Mouse (Mus musculus) embryo, embryonic 11 days (tissue): ENCODE results near the gene Nptx2.
A peak's percentile ranks its signal among the peaks of the same experiment; 100 is the strongest.

ENCODE experiments used
- DNase-seq: peaks from one replicate; pipeline ENCODE4 v3.0.0-alpha.2; 2015

Nptx2 gene

DNA sequence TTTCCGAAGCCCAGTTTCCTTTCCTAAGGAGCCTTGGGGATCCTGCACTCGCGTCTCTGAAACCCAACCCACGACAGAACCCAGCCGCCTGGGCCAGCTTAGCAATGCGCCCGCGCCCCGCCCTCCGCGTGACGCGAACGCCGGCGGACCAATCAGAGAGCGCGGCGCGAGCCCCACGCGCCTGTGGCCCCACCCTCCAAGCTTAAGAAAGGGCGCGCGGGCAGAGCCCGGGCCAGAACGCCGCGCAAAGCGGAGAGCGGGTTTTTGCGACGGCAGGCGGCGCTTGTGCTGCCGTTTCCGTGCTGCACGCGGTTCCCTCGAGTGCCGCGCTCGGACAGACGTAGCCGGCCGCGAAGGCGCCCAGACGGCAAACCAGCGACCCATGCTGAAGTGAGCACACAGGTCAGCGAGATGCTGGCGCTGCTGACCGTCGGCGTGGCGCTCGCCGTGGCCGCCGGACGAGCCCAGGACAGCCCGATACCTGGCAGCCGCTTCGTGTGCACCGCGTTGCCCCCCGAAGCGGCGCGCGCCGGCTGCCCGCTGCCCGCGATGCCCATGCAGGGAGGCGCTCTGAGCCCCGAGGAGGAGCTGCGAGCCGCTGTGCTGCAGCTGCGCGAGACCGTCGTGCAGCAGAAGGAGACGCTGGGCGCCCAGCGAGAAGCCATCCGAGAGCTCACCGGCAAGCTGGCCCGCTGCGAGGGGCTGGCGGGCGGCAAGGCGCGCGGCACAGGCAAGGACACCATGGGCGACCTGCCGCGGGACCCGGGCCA, at the start of gene Nptx2:
TSS of gene Nptx2 (plus strand) at position 250 of the 770 bp plus-strand sequence.
- peak; percentile 96 for DNase-seq

DNA sequence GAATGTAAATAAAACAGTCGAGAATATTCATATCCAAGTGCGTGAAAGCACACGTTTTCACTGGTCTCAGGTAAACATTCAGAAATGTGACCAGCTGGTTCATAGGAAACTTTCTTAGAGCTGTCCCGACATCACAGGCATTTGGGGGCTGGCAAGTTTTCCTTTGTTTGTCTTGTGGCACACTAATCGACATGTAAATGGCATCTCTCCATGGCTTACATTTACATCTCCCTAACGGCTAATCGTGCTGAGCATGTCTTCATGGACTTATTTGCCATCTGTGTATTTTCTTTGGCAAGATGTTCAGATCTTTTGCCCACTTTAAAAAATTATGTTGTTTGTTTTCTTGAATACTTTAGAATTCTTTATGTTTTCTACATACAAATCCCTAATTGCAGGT, 49.2 kb upstream of the Nptx2 start:
- no peak for DNase-seq

DNA sequence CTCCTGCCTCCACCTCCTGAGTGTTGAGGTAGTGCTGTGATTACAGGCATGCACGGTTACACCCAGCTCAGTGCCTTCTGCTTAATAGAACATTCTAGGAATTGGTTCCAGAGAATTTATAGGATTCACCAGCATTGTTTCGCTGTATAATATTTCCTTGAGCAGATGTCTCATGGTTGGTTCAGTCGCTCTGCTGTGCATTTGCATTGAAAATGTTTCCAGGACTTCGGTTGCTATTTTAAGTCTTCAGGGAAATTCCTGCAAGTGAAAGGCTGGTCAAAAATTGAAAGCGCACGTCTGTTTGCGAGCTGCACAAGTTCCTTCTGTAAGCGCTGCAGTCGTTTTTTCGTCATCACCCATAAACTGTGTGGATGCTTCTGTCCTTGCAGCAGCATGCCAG, 41.5 kb upstream of the Nptx2 start:
- DNase-seq, result no peak

DNA sequence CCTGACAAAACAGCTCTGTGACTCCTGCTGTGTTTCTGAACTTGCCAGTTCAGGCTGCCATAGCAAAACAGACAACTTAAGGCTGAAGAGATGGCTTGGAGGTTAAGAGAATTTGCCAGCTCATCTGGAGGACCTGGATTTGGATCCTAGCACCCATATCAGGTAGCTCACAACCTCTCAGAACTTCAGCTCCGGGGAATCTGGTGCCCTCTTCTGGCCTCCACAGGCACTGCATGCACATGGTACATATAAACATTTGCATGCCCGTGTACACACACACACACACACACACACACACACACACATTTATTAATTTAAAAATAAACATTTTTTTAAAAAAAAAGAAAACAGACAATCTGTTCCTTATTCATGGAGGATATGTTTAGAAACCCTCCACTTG, 40.0 kb upstream of the Nptx2 start:
- DNase-seq, result no peak

- no peak for DNase-seq
These were observed 39.5 kb upstream of the Nptx2 start for GRCm38 (mm10) chr5:144506156-144506555.

DNA sequence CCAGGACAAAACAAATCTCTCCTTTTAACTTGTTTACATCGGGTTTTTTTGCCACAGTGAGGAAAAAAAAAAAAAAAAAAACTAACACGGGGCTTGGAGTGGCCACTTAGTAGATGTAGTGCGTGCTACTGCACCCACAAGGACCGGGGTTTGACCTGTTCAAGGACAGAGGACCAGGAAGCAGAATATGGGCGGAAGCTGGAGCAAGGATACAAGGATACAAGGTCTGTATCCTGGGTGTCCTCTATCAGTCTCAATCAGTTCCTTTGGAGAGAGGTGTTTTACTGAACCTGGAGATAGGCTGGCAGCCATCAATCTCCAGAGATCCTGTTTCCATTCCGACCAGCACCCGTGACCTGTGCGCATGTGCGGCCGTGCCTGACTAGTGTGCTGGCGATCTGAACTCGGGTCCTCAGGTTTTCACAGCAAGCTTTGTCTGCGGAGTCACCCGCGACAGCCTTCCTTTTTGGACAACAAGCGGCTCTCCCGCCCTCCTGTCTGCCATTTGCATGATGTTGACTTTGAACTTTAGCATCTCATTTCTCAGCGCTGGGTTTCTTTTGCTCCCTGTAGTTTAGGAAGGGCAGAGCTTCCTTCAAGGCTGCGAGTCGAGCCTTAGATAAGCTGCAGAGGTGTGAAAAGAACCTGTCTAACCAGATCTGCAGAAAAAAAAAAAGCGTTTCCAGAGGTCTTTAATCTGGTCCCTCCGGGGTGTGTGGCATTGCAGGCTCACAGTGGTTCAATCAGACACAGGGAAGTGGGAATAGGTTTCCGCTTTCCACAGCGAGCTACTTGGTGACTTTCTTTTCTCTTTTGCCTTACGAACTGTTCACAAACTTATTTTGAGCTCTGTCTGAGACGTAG, 38.8 kb upstream of the Nptx2 start:
- DNase-seq, result peak; percentile 4

DNA sequence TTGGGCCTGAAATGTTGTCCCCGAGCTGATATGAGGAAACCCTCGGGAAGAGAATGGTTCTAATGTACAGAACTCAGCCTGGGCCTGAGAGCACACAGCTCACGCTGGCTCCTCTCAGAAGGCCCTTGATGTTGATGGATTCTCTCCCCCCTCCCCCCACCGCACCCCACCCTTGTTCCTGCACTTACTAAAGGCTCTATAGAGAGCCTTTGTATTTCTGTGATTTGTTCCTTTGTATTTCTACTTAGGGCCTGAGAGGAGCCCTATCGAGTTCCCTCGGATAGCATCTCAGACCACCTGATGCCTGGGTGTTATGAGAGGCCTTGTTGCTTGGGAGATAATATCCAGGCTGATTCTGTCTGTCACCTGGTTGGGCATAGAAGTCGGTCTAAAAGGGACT, 36.3 kb upstream of the Nptx2 start:
- DNase-seq, result no peak

DNA sequence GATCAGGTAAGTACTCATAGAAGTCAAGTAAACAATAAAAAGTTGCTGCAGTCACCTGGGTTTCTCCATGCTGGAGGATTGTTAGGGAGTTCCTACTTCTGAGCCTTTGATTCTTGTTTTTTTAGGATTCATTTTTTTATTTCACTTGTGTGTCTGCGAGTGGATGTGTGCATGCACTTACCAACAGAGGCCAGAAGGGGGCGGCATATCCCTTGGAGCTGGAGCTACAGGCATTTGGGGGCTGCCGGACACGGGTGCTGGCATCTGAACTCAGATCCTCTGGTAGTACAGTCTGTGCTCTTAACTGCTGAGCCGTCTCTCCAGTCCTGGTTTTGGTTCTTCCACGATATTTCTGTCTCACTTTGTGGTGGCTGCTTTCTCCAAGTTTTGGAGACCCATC, 31.0 kb upstream of the Nptx2 start:
- peak; percentile 9 for DNase-seq

DNA sequence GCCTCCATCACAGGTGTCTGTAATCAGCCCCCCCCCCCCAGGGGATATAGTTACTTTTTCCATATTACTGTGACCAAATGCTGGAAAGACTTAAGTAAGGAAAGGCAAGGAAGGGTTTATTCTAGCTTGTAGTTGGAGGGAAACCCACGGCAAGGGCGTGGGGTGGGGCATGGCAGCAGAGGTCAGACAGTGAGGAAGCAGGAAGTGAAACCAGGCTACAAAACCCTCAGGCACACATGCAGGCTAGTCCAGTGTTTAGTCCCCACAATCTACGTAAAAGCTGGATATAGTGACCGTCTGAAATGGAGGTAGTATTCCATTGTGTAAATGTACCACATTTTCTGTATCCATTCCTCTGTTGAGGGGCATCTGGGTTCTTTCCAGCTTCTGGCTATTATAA, 30.5 kb upstream of the Nptx2 start:
- no peak for DNase-seq

DNA sequence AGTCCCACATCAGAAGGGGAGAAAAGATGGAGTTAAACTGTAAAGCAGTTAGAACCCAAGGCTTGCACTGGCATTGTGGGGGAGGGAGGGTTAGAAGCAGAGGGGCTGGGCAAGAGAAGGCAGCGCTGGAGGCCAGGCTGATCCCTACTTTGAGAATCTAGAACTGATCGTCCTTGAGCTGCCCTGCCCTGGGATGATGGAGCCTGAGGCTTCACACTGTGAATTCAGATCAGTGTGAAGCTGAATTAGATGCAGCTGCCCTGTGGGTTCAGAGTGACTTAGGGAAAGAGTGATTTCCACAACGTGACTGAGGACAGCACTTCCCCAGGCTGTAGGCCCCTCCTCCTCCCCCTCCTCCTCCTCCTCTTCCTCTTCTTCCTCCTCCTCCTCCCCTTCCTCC, 25.6 kb upstream of the Nptx2 start:
- no peak for DNase-seq

GRCm38 (mm10) chr5:144524774-144525173, 20.9 kb upstream of the Nptx2 start:
- DNase-seq, result no peak

DNA sequence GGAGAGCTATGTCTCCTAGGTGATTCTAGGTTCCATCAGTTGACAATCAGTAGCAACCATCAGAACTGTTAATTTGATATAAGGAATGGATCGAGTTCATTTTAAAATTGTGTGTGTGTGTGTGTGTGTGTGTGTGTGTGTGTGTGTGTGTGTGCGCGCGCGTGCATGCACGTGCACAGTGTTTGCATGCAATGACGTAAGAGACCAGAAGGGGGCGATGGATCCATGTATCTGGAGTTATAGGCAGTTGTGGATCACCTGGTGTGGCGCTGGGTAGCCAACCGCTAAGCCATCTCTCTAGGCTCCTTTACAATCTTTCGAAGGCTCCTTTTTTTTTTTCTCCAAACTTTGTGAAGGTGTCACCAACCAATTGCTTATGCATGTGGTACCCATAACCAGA, 16.6 kb upstream of the Nptx2 start:
- DNase-seq, result no peak

DNA sequence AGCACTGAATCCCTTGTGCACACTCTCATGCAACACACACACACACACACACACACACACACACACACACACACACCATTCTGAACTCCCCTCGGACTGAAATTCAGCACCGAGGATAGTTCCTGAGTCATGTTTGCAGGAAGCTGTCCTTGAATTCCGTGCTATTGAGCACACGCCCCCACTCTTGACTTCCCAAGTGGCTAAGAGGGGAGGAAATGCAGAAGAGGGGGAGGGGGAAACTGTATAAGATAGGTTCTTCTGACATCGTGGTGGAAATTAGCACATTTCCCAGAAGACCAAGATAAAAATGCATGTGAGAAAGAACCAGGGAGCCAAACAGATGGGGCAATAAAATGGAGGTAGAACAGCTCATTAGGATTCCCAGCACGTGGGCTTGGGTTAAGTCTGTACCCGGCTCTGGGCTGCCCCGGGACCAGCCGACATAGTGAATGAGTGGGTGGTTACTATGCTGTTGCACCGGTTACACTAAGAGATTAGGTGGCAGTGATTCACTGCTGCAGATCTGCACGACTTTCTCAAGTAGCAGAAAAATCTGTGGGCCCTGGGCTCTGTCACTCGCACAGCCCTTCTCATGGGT, 2.9 kb upstream of the Nptx2 start:
- peak; percentile 78 for DNase-seq

GRCm38 (mm10) chr5:144546423-144546995, 807 bp downstream of the Nptx2 start:
- peak; percentile 35 for DNase-seq

DNA sequence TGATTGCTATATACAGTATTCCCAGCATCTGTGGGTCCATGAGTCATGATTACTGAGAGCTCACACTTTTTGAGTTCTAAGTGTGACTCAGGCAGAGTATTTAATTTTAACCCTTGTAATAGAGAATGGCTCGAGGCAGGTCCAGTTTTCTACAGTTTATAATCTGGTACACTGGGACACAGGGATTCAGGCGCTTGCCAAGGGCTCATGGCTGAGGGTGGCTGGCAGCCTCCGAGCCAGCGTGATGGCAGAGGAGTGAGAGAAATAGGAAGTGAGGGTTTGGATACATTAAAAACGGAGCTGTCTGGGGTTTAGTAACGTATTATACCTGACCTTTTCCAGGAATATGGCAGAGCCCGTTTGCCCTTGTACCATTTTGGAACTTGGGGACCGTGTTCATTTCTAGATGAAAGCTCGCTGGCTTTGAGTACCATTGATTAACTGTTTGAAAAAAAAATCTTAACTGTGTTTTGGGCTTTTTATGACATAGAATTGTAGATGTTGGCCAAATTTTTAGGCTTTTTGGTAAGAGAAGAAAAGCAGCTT, 1.7 kb downstream of the Nptx2 start:
- no peak for DNase-seq

DNA sequence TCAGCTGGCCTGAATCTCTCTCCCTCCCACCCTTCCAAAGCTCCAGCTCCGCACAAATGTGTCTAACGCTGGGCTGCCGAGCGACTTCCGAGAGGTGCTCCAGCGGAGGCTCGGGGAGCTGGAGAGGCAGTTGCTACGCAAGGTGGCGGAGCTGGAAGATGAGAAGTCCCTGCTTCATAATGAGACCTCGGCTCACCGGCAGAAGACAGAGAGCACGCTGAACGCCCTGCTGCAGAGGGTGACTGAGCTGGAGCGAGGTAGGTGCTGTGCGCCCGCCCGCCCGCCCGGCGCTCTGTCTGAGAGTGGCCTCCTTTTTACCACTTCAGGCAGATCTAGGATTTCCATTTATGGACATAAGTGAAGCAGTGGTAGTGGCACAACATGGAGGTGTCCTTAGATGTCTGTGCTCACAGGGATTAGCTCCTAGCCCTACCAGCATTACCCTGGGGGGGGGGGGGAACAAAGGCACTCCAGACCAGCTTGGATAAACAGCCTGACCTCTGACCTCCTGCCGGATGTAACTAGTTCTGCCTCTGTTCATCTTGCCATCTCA, 2.5 kb downstream of the Nptx2 start:
- peak; percentile 74 for DNase-seq

DNA sequence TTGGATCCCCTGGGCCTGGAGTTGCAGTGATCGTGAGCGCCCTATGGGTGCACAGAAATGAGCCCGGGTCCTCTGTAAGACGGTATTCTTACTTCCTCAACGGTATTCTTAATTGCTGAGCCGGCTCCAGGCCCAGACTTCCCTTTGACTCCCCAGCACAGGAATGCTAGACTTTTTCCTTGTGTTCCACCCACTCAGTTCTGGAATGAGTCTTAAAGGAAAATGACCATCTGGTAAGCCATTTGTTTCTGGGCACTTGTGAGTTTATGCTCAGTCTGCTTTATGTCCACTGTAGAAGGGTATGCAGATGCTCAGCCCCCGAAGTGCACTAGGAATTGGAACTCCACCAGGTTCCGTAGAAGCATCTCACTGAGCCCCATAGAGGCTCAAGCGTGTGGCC, 4.3 kb downstream of the Nptx2 start:
- no peak for DNase-seq

DNA sequence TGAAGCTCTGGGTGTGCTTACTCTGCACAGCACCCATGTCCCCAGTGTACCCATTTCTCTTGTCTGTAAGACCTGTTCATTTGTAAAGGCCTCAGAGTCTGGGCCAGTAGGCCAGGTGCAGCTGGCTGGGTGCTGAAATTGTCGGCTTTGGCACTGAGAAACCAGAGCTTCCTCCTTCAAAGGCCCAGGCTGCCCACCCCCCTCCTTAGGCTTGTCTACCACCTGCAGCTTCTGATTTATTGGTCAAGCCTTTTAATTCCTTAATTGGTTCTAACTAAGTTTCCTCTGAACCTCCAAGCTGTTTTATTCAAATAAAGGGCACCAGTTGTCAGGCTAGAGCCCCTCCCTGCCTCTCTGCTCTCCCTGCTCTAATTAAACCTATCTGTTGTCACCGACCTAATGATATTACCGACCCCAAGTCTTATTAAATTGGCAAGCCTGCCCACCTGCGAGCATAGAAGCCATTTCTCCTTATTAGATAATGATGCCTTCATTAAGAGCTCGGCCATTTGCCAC, 5.0 kb downstream of the Nptx2 start:
- no peak for DNase-seq

GRCm38 (mm10) chr5:144556710-144557109, 11.0 kb downstream of the Nptx2 start:
- no peak for DNase-seq

DNA sequence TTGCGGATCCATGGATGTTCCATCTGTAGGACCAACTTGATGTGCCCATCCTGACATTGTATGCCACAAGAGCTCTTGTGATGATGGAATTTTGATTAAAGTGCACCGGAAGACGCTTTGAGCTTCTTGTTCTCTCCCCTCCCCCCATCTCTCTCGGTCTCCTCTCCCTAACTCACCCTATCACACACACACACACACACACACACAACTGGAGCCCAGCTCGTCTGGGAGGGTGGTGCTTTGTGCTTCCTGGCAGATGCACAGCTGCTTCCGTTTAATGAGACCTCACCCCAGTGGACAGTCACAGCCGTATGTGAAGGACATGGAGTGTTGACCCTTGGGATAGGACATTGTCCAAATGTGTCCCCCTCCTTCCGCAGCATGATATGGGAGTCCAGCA, 11.7 kb downstream of the Nptx2 start:
- no peak for DNase-seq

DNA sequence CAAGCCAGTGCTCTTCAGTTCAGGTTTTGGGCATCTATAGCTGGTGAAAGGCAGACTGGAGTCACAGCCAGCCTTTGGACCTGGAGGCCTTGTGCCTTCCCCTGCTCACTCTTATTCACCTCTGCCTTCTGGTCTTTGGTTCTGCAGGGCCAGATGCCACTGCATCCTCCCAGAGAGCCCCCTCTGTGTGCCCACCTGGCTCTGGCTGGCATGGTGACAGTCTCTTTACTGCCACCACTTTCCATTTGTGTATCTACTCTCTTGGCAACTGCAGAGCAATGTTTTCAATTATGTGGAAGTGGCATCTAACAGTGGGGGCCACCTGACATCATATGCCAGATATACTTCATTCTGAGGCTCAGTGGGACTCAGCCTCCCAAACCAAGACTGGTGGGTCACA, 12.8 kb downstream of the Nptx2 start:
- no peak for DNase-seq

DNA sequence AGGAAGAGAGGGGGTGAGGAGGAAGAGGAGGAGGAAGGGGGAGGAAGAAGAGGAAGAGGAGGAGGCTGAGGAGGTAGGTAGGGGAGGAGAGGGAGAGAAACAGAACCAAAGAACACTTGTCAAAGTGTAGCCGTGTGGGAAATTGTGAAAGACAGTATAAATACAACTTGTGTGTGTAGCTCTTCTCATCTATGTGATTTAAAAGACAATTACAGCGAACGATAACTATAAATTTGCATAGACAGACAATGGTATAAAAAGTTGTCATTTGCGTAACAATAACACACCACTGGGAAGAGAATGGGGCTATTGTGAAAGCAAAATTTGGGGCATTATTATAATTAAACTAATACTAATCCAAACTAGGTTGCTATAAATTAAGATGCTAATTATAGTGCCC, 20.0 kb downstream of the Nptx2 start:
- DNase-seq, result no peak

- DNase-seq, result no peak
These were observed 39.4 kb downstream of the Nptx2 start for GRCm38 (mm10) chr5:144585100-144585499.
